Mouse (Mus musculus) cerebellum, adult 2 months (tissue): Measurements from ENCODE around the gene Mast3.

Source experiments
- CTCF ChIP-seq: fragments of 200-500 bp; IDR thresholded peaks from 2 replicates; pipeline ENCODE4 v1.5.1; 2011; ENCODE audit warnings: low read depth, mild to moderate bottlenecking, control low read depth, low read length, moderate library complexity, borderline replicate concordance; ENCODE audit not compliant: insufficient read depth
- POLR2A ChIP-seq: fragments of 200-500 bp; IDR thresholded peaks from 2 replicates; pipeline ENCODE4 v1.6.1; 2011; ENCODE audit warnings: low read length, control low read depth, borderline replicate concordance; ENCODE audit not compliant: insufficient read depth

GRCm38 (mm10) chr8:70743656-70744590, 60.9 kb downstream of the Mast3 start:
- TF ChIP-seq CTCF, result no peak
- TF ChIP-seq POLR2A, result no peak
